Mouse (Mus musculus) hindbrain, embryonic 14.5 days (tissue): ENCODE measurements at regions not wholly inside any gene's neighbourhood (a gene's known extent, or its start where the extent isn't known, plus 50 kb on each side); places are given as distances from the start of the nearest gene placed in this dataset.
A peak's percentile ranks its signal among the peaks of the same experiment; 100 is the strongest.
"Not testable (repeated sequence)": the region's sequence is repeated elsewhere in the genome, so short reads cannot be mapped to it uniquely, and the experiment has no call there.

Experiments used
- ATAC-seq: fragments of 200-750 bp; cut with Nextera tagmentation; 2 replicates; pipeline ENCODE4 v1.8.0; 2017; ENCODE audit warnings: moderate number of reproducible peaks, mild to moderate bottlenecking, moderate TSS enrichment, moderate library complexity; ENCODE audit not compliant: low FRiP score
- DNase-seq: peaks from one replicate; pipeline ENCODE4 v3.0.0-alpha.2; 2015; ENCODE audit warnings: low spot score
- H3K27ac ChIP-seq: fragments of 300-500 bp; sonication (generic); 2 replicates; pipeline ENCODE4 v1.5.1; 2014; ENCODE audit warnings: mild to moderate bottlenecking, moderate library complexity
- H3K27me3 ChIP-seq: fragments of 300-500 bp; sonication (generic); 2 replicates; pipeline ENCODE4 v1.6.1; 2014; ENCODE audit warnings: mild to moderate bottlenecking, low read length, mixed read lengths; ENCODE audit not compliant: control insufficient read depth, insufficient read depth
- H3K36me3 ChIP-seq: fragments of 300-500 bp; sonication (generic); replicated peaks from 2 replicates; pipeline ENCODE4 v1.6.1; 2014; ENCODE audit not compliant: control insufficient read depth, insufficient read depth
- H3K4me1 ChIP-seq: fragments of 300-500 bp; sonication (generic); replicated peaks from 2 replicates; pipeline ENCODE4 v1.6.1; 2014; ENCODE audit warnings: antibody characterized with exemption, low read length, mixed read lengths; ENCODE audit not compliant: control insufficient read depth, insufficient read depth
- H3K4me2 ChIP-seq: fragments of 300-500 bp; sonication (generic); replicated peaks from 2 replicates; pipeline ENCODE4 v1.6.1; 2014; ENCODE audit warnings: mild to moderate bottlenecking, moderate library complexity
- H3K4me3 ChIP-seq: fragments of 300-500 bp; sonication (generic); replicated peaks from 2 replicates; pipeline ENCODE4 v1.5.1; 2014; ENCODE audit warnings: mild to moderate bottlenecking, low read length
- H3K9ac ChIP-seq: fragments of 300-500 bp; sonication (generic); 2 replicates; pipeline ENCODE4 v1.6.1; 2014
- H3K9me3 ChIP-seq: fragments of 300-500 bp; sonication (generic); 2 replicates; pipeline ENCODE4 v1.6.1; 2016; ENCODE audit warnings: low read length; ENCODE audit not compliant: control insufficient read depth
- WGBS: fragments of 180-500 bp; shearing (Covaris S2); extraction: QIAGEN DNeasy Blood & Tissue Kit; methylation state at CpG from one replicate; pipeline ENCODE4 v1.1.7; 2014; 5-methylcytosine and 5-hydroxymethylcytosine counted together

DNA sequence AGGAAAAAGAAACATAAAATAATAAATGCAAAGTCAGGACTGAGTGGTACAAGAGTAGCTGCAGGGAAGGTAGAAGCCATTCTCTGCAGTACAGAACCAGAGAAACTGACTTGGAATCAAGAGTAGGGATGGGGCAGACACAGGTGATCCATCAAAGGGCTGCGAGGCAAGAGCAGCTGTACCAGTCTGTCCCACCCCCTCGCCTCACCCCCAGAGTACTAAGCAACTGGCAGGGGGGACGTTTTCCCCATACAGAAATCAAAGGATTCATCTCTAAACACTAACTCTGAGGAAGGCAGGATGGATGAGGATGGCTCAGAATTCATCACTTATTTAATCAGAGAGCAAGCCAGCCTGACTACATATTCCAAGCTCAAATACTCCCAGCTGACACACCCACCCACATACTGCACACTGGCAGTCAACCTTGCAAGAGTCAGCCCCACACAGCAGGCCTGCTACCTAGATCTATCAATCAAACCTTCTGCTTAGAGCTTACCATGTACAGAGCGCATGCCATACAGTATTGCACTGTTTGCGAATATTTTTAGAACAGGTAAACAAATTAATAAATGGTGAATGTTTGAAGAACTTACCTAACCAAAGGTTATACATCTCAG lies 180.5 kb upstream of the Plcz1 start:
- WGBS = 68% methylated on average over 5 of the region's 5 CpGs
- H3K4me1 ChIP-seq = peaks cover 6% of the 10 kb centered on the region; the same call in 1 of the 2 replicates
- no peaks in the 10 kb centered on the region for H3K9me3 ChIP-seq
- no peak overlapping the region for H3K4me3 ChIP-seq
- H3K9ac ChIP-seq = no peak overlapping the region
- H3K36me3 ChIP-seq = no peaks in the 10 kb centered on the region
- H3K4me2 ChIP-seq = no peak overlapping the region
- no peak overlapping the region; the same call in 1 of the 2 replicates for H3K27ac ChIP-seq
- peak; percentile 66; the same call in 1 of the 2 replicates for ATAC-seq
- DNase-seq = no peak
- no peaks in the 10 kb centered on the region for H3K27me3 ChIP-seq

- ATAC-seq = no peak
- no peak overlapping the region for H3K9ac ChIP-seq
- H3K9me3 ChIP-seq = no peaks in the 10 kb centered on the region
- H3K27ac ChIP-seq = no peak overlapping the region
- no peak overlapping the region for H3K4me2 ChIP-seq
- DNase-seq = no peak
- H3K27me3 ChIP-seq = no peaks in the 10 kb centered on the region
- H3K36me3 ChIP-seq = no peaks in the 10 kb centered on the region
- H3K4me1 ChIP-seq = peaks cover 6% of the 10 kb centered on the region; the same call in 1 of the 2 replicates
- WGBS = 76% methylated on average over 10 of the region's 10 CpGs
- no peak overlapping the region for H3K4me3 ChIP-seq
Observed at GRCm38 (mm10) chr6:140218789-140219188, 177.5 kb upstream of the Plcz1 start.

- Histone ChIP-seq H3K4me2 (no peak overlapping the region), H3K27me3 (no peaks in the 10 kb centered on the region), H3K9ac (no peak overlapping the region), H3K4me1 (no peaks in the 10 kb centered on the region), H3K9me3 (no peaks in the 10 kb centered on the region), H3K36me3 (no peaks in the 10 kb centered on the region), H3K4me3 (no peak overlapping the region), H3K27ac (no peak overlapping the region)
- WGBS = 65% methylated on average over 2 of the region's 2 CpGs
- ATAC-seq (no peak), DNase-seq (no peak)
Observed at GRCm38 (mm10) chr6:140212403-140212802, 171.1 kb upstream of the Plcz1 start.

GRCm38 (mm10) chr6:140210141-140210540 lies 168.9 kb upstream of the Plcz1 start:
- Histone ChIP-seq H3K27ac (no peak overlapping the region), H3K9ac (no peak overlapping the region), H3K4me1 (no peaks in the 10 kb centered on the region), H3K36me3 (no peaks in the 10 kb centered on the region), H3K9me3 (no peaks in the 10 kb centered on the region), H3K4me2 (no peak overlapping the region), H3K27me3 (no peaks in the 10 kb centered on the region), H3K4me3 (no peak overlapping the region)
- 96% methylated on average over 6 of the region's 6 CpGs for WGBS
- DNase-seq (no peak), ATAC-seq (no peak)

DNA sequence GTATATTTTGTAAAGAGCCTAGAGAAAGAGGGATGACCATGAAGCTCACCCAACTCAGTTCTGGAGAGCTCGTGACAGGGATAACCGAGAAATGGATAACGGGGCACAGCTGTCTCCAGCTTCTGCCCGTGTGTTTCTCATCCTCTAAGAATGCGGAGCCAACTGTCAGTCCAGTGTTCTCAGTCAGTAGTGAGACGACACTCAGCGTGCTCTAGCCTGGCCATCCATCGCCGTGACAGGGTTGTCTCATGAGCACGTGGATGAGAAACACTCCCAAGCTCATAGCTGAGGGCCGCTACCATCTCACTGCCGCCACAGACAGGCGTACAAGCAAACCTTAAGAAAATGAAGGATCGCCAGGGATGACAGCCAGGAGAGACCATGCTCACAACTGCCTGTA lies 167.8 kb upstream of the Plcz1 start:
- DNase-seq = no peak
- Histone ChIP-seq H3K4me2 (no peak overlapping the region), H3K4me3 (no peak overlapping the region), H3K27me3 (no peaks in the 10 kb centered on the region), H3K4me1 (no peaks in the 10 kb centered on the region), H3K9me3 (no peaks in the 10 kb centered on the region), H3K27ac (no peak overlapping the region), H3K36me3 (no peaks in the 10 kb centered on the region), H3K9ac (no peak overlapping the region)
- 72% methylated on average over 14 of the region's 14 CpGs for WGBS
- ATAC-seq = no peak

DNA sequence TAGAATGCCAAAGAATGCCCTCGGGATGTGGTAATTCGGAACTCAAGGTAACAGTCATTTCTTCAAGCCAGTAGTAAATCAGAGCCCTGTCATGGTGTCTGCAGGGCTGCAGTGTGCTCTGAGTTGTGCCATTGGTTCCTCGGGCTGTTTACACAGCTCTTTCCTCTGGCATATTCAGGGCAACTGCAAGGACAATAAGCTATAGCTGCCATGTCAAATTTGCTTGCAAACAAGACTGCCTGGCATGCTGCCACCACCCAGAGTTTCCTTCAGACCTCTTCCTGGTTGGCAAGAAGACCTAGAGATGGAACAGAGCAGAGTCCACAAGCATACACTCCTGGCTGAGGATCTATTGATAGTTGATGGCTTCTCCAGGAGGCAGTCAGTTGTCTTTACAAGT lies 167.1 kb upstream of the Plcz1 start:
- Histone ChIP-seq H3K27ac (no peak overlapping the region), H3K4me1 (no peaks in the 10 kb centered on the region), H3K4me3 (no peak overlapping the region), H3K4me2 (no peak overlapping the region), H3K27me3 (no peaks in the 10 kb centered on the region), H3K9me3 (no peaks in the 10 kb centered on the region), H3K36me3 (no peaks in the 10 kb centered on the region), H3K9ac (no peak overlapping the region)
- DNase-seq = no peak
- WGBS = 71% methylated on average over 3 of the region's 3 CpGs
- ATAC-seq = peak; percentile 53; the same call in 1 of the 2 replicates

DNA sequence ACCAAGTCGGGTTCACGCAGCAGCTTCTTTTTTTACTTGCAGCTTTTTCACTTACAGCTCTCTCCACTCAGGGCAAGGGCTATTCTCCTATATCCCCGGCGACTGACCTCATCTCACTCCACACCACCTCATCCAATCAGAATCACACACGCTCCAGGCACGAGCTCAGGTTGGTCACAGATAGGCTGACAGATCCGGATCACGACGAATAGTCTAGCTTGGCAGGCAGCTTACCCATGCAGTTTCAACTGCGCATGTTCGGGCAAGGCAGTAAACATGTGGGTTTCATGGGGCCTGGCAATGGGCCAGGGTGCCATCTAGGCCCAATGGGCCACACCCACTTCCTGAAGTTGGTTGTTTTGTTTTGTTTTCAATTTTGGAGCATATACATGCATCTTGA lies 165.4 kb upstream of the Plcz1 start:
- not testable (repeated sequence) for DNase-seq, H3K27me3 ChIP-seq, H3K4me2 ChIP-seq, H3K4me3 ChIP-seq, H3K36me3 ChIP-seq, H3K9ac ChIP-seq, H3K27ac ChIP-seq, ATAC-seq, H3K4me1 ChIP-seq, H3K9me3 ChIP-seq
- 89% methylated on average over 11 of the region's 11 CpGs for WGBS

- WGBS = 65% methylated on average over 1 of the region's 1 CpGs
Observed at GRCm38 (mm10) chr6:140201356-140201755, 160.1 kb upstream of the Plcz1 start.

DNA sequence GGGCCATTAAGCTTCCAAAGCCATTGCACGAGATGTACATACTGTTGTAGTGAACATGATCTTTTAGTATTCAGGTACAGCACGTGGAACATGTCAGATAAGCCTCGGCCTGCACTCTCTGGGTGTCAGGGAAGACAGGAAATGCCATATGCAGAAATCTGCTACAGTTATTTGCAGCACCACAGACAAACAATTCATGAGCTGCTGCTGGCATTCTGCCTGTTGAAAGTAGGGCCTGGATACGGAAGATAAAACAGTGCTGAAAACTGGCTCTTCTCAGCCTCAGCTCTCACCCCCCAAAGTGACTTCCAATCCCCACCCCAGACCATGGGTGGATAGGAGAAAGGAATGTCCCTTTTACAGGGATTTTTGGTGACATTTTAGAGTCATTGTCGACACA lies 159.1 kb upstream of the Plcz1 start:
- 92% methylated on average over 5 of the region's 5 CpGs for WGBS
- no peaks in the 10 kb centered on the region for H3K4me1 ChIP-seq

More at GRCm38 (mm10) chr6:140201356-140201755, 160.1 kb upstream of the Plcz1 start:
- DNase-seq (no peak), ATAC-seq (no peak)
- H3K27ac ChIP-seq = no peak overlapping the region
- no peak overlapping the region for H3K4me2 ChIP-seq
- no peaks in the 10 kb centered on the region for H3K9me3 ChIP-seq
- no peak overlapping the region for H3K9ac ChIP-seq
- H3K27me3 ChIP-seq = no peaks in the 10 kb centered on the region
- H3K36me3 ChIP-seq = no peaks in the 10 kb centered on the region
- no peak overlapping the region for H3K4me3 ChIP-seq
- H3K4me1 ChIP-seq = no peaks in the 10 kb centered on the region

GRCm38 (mm10) chr6:140198036-140198435 lies 156.8 kb upstream of the Plcz1 start:
- no peak overlapping the region for H3K4me2 ChIP-seq
- DNase-seq (no peak), ATAC-seq (no peak)
- no peaks in the 10 kb centered on the region for H3K27me3 ChIP-seq
- no peaks in the 10 kb centered on the region for H3K36me3 ChIP-seq
- H3K4me3 ChIP-seq = no peak overlapping the region
- H3K9me3 ChIP-seq = no peaks in the 10 kb centered on the region
- no peak overlapping the region for H3K9ac ChIP-seq
- 85% methylated on average over 6 of the region's 6 CpGs for WGBS
- H3K4me1 ChIP-seq = peaks cover 13% of the 10 kb centered on the region
- H3K27ac ChIP-seq = no peak overlapping the region

More for the DNA sequence above, 159.1 kb upstream of the Plcz1 start:
- ATAC-seq = no peak
- H3K27me3 ChIP-seq = no peaks in the 10 kb centered on the region
- H3K4me2 ChIP-seq = no peak overlapping the region
- H3K9me3 ChIP-seq = no peaks in the 10 kb centered on the region
- no peak overlapping the region for H3K27ac ChIP-seq
- H3K4me3 ChIP-seq = no peak overlapping the region
- H3K36me3 ChIP-seq = no peaks in the 10 kb centered on the region
- DNase-seq = no peak
- H3K9ac ChIP-seq = no peak overlapping the region
